Mouse (Mus musculus) heart, embryonic 13.5 days (tissue): ENCODE results near the gene Atl2. TPM values are rescaled to one million over a fixed set of nuclear protein-coding genes. Genes with fewer than 3 reads are reported as not detected.

Source experiments
- ATAC-seq: fragments of 200-750 bp; cut with Nextera tagmentation; 2 replicates; pipeline ENCODE4 v1.8.0; 2017; ENCODE audit warnings: moderate TSS enrichment; ENCODE audit not compliant: insufficient number of reproducible peaks, low FRiP score, low TSS enrichment; ENCODE audit errors: extremely low read depth
- H3K27ac ChIP-seq: fragments of 300-500 bp; sonication (generic); replicated peaks from 2 replicates; pipeline ENCODE4 v1.5.1; 2015; ENCODE audit warnings: moderate library complexity, mild to moderate bottlenecking, inconsistent platforms
- H3K27me3 ChIP-seq: fragments of 300-500 bp; sonication (generic); replicated peaks from 2 replicates; pipeline ENCODE4 v1.6.1; 2015; ENCODE audit warnings: mild to moderate bottlenecking, inconsistent platforms
- H3K36me3 ChIP-seq: fragments of 300-500 bp; sonication (generic); 2 replicates; pipeline ENCODE4 v1.6.1; 2015; ENCODE audit warnings: mild to moderate bottlenecking, inconsistent platforms
- H3K4me1 ChIP-seq: fragments of 300-500 bp; sonication (generic); 2 replicates; pipeline ENCODE4 v1.6.1; 2015; ENCODE audit warnings: inconsistent platforms
- H3K4me2 ChIP-seq: fragments of 300-500 bp; sonication (generic); 2 replicates; pipeline ENCODE4 v1.6.1; 2015; ENCODE audit warnings: inconsistent platforms, mild to moderate bottlenecking, moderate library complexity
- H3K4me3 ChIP-seq: fragments of 300-500 bp; sonication (generic); 2 replicates; pipeline ENCODE4 v1.5.1; 2015; ENCODE audit warnings: moderate library complexity, mild to moderate bottlenecking, inconsistent platforms
- H3K9ac ChIP-seq: fragments of 300-500 bp; sonication (generic); 2 replicates; pipeline ENCODE4 v1.6.1; 2015; ENCODE audit warnings: inconsistent platforms, mild to moderate bottlenecking, moderate library complexity
- H3K9me3 ChIP-seq: fragments of 300-500 bp; sonication (generic); 2 replicates; pipeline ENCODE4 v1.6.1; 2016; ENCODE audit warnings: inconsistent platforms
- WGBS: fragments of 180-500 bp; shearing (Covaris S2); methylation state at CpG from one replicate; pipeline ENCODE4 v1.1.7; 2015; ENCODE audit warnings: mixed read lengths; 5-methylcytosine and 5-hydroxymethylcytosine counted together
- polyA plus RNA-seq: library from polyadenylated mRNA; unstranded; fragments of >200 nt; fragmentation: Nextera tagmentation; extraction: Ambion mirVana; gene quantifications from 2 replicates; pipeline ENCODE4 v1.2.1, GENCODE M21; 2015

Atl2 gene
- polyA plus RNA-seq, 1 experiment from 2014 or later: 23.2 TPM

- 80% methylated on average over 6 of the region's 6 CpGs for WGBS
- ATAC-seq: no peak
- H3K4me1 ChIP-seq: no peaks in the 10 kb centered on the region; the same call in 1 of the 2 replicates
- H3K36me3 ChIP-seq: no peaks in the 10 kb centered on the region
- H3K9ac ChIP-seq: no peak overlapping the region
- H3K27ac ChIP-seq: no peak overlapping the region
- H3K9me3 ChIP-seq: no peaks in the 10 kb centered on the region
- H3K27me3 ChIP-seq: no peaks in the 10 kb centered on the region
- no peak overlapping the region for H3K4me2 ChIP-seq
- no peak overlapping the region for H3K4me3 ChIP-seq
Measured at GRCm38 (mm10) chr17:79816896-79817295, 79.0 kb downstream of the Atl2 start.

- H3K27me3 ChIP-seq: no peaks in the 10 kb centered on the region
- H3K36me3 ChIP-seq: no peaks in the 10 kb centered on the region
- H3K4me1 ChIP-seq: no peaks in the 10 kb centered on the region; the same call in 1 of the 2 replicates
- 76% methylated on average over 9 of the region's 9 CpGs for WGBS
- H3K4me2 ChIP-seq: no peak overlapping the region
- no peak for ATAC-seq
- no peak overlapping the region for H3K4me3 ChIP-seq
- H3K9ac ChIP-seq: no peak overlapping the region
- no peak overlapping the region for H3K27ac ChIP-seq
- H3K9me3 ChIP-seq: no peaks in the 10 kb centered on the region
Measured at GRCm38 (mm10) chr17:79810421-79810820, 85.5 kb downstream of the Atl2 start.

- WGBS: 65% methylated on average over 23 of the region's 23 CpGs
- no peaks in the 10 kb centered on the region for H3K36me3 ChIP-seq
- H3K4me1 ChIP-seq: peaks cover 6% of the 10 kb centered on the region; the same call in 1 of the 2 replicates
- no peak for ATAC-seq
- H3K27ac ChIP-seq: no peak overlapping the region
- no peak overlapping the region for H3K9ac ChIP-seq
- H3K27me3 ChIP-seq: no peaks in the 10 kb centered on the region
- no peaks in the 10 kb centered on the region for H3K9me3 ChIP-seq
- H3K4me3 ChIP-seq: no peak overlapping the region
- H3K4me2 ChIP-seq: no peak overlapping the region
Measured at GRCm38 (mm10) chr17:79809491-79810316, 86.2 kb downstream of the Atl2 start.

GRCm38 (mm10) chr17:79807237-79807930 lies 88.5 kb downstream of the Atl2 start:
- no peak overlapping the region for H3K27ac ChIP-seq
- no peak overlapping the region for H3K4me3 ChIP-seq
- peaks cover 7% of the 10 kb centered on the region for H3K4me1 ChIP-seq
- H3K36me3 ChIP-seq: no peaks in the 10 kb centered on the region
- H3K27me3 ChIP-seq: no peaks in the 10 kb centered on the region
- no peaks in the 10 kb centered on the region for H3K9me3 ChIP-seq
- H3K4me2 ChIP-seq: no peak overlapping the region
- H3K9ac ChIP-seq: no peak overlapping the region
- ATAC-seq: no peak
- 80% methylated on average over 8 of the region's 8 CpGs for whole genome bisulfite sequencing

GRCm38 (mm10) chr17:79804747-79805146 lies 91.2 kb downstream of the Atl2 start:
- no peak overlapping the region for H3K9ac ChIP-seq
- H3K4me3 ChIP-seq: no peak overlapping the region
- H3K27me3 ChIP-seq: no peaks in the 10 kb centered on the region
- H3K27ac ChIP-seq: no peak overlapping the region
- 62% methylated on average over 2 of the region's 2 CpGs for WGBS
- H3K9me3 ChIP-seq: no peaks in the 10 kb centered on the region
- no peaks in the 10 kb centered on the region for H3K36me3 ChIP-seq
- no peak overlapping the region for H3K4me2 ChIP-seq
- peaks cover 10% of the 10 kb centered on the region for H3K4me1 ChIP-seq
- ATAC-seq: no peak

GRCm38 (mm10) chr17:79802056-79802455 lies 93.9 kb downstream of the Atl2 start:
- H3K4me2 ChIP-seq: no peak overlapping the region
- no peak for ATAC-seq
- H3K36me3 ChIP-seq: no peaks in the 10 kb centered on the region
- H3K27ac ChIP-seq: no peak overlapping the region
- 65% methylated on average over 7 of the region's 7 CpGs for WGBS
- peaks cover 10% of the 10 kb centered on the region for H3K4me1 ChIP-seq
- H3K4me3 ChIP-seq: no peak overlapping the region
- H3K27me3 ChIP-seq: no peaks in the 10 kb centered on the region
- H3K9me3 ChIP-seq: no peaks in the 10 kb centered on the region
- no peak overlapping the region for H3K9ac ChIP-seq

- Histone ChIP-seq H3K9me3 (no peaks in the 10 kb centered on the region), H3K4me1 (peaks cover 3% of the 10 kb centered on the region), H3K4me3 (no peak overlapping the region), H3K36me3 (no peaks in the 10 kb centered on the region), H3K4me2 (no peak overlapping the region), H3K27ac (no peak overlapping the region), H3K27me3 (no peaks in the 10 kb centered on the region), H3K9ac (no peak overlapping the region)
- no peak for ATAC-seq
- WGBS: 89% methylated on average over 10 of the region's 10 CpGs
Measured at GRCm38 (mm10) chr17:79798831-79799230, 97.1 kb downstream of the Atl2 start.

Other genes starting within 250 kb of the Atl2 start
- 1.2 and 1.6 TPM in 2 replicates for gene Cyp1b1, start 181.1 kb downstream of the Atl2 start, polyA plus RNA-seq
- 39.9 and 40.3 TPM in 2 replicates for gene Hnrnpll, start 166.2 kb upstream of the Atl2 start, polyA plus RNA-seq
- gene Galm, start 231.3 kb upstream of the Atl2 start, polyA plus RNA-seq: 12.1 and 13.0 TPM in 2 replicates